Mouse (Mus musculus): ENCODE data around the gene Sdc4.

- no peak for TF ChIP-seq TBP (IDR thresholded peaks at IDR 0.05; ENCODE audit: low read depth, low read length)
- no peak for TF ChIP-seq CTCF (IDR thresholded peaks at IDR 0.05 in 2 of 3, conservative IDR thresholded peaks at IDR 0.05 in 1 of 3; ENCODE audit: control insufficient read depth in 1 of 3, insufficient read depth in 1 of 3, low read depth in 2 of 3, low read length in 3 of 3, poor library complexity in 1 of 3, severe bottlenecking in 1 of 3)
- no peak for TF ChIP-seq ZC3H11A (IDR thresholded peaks at IDR 0.05; ENCODE audit: low read depth, low read length)
- TF ChIP-seq MXI1 (IDR thresholded peaks at IDR 0.05; ENCODE audit: low read depth, low read length), result no peak
- no peak for TF ChIP-seq GATA1 (IDR thresholded peaks at IDR 0.05; ENCODE audit: low read depth, low read length)
- no peak for TF ChIP-seq HCFC1 (IDR thresholded peaks at IDR 0.05; ENCODE audit: low read depth, low read length)
- no peak for TF ChIP-seq MYC (IDR thresholded peaks at IDR 0.05; ENCODE audit: low read depth, low read length)
- TF ChIP-seq EP300 (IDR thresholded peaks at IDR 0.05; ENCODE audit: low read depth in 1 of 2, low read length in 2 of 2), result no peak
- no peak for TF ChIP-seq MAX (IDR thresholded peaks at IDR 0.05; ENCODE audit: low read length)
- no peak for TF ChIP-seq CHD2 (IDR thresholded peaks at IDR 0.05; ENCODE audit: low read length)
These were observed 21.5 kb upstream of the Sdc4 start for GRCm38 (mm10) chr2:164465161-164465560.

All from MEL (cell line).